Mouse (Mus musculus): ENCODE results near the gene Akap2. TPM values are rescaled to one million over a fixed set of nuclear protein-coding genes. Genes with fewer than 3 reads are reported as not detected.
"Not testable (repeated sequence)": the region's sequence is repeated elsewhere in the genome, so short reads cannot be mapped to it uniquely, and the experiment has no call there.

Gene Akap2
- polyA plus RNA-seq, 1 experiment from 2014 or later: 29.9 TPM

DNA sequence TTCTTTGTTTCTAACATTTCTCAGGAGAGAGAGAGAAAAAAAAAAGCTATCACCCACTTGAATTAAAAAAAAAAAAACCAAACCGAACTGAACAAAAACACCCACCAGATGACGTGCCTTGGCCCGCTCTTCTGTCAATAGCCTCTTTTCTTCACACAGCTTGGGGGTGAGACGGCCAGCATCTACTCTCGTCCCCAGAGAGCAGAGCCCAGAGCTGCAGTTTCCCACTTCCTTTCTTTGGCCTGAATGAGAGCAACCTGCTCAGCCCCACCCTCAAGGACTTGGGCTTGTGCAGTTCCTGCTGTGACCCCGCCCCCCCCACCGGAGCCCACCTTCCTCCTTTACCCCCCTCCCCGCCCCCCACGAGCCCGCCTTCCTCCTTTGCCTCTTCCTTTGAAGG, 150.0 kb downstream of the Akap2 start:
- no peak overlapping the region for H3K4me3 ChIP-seq
- no peaks in the 10 kb centered on the region for H3K36me3 ChIP-seq
- ATAC-seq (ENCODE audit: low FRiP score): no peak
- no peak overlapping the region for H3K27ac ChIP-seq
- H3K9ac ChIP-seq: no peak overlapping the region
- H3K9me3 ChIP-seq (replicated peaks): no peaks in the 10 kb centered on the region
- peaks cover 12% of the 10 kb centered on the region for H3K4me1 ChIP-seq
- no peaks in the 10 kb centered on the region for H3K27me3 ChIP-seq
- H3K4me2 ChIP-seq (replicated peaks): no peak overlapping the region
- 36% methylated on average over 10 of the region's 10 CpGs for WGBS

DNA sequence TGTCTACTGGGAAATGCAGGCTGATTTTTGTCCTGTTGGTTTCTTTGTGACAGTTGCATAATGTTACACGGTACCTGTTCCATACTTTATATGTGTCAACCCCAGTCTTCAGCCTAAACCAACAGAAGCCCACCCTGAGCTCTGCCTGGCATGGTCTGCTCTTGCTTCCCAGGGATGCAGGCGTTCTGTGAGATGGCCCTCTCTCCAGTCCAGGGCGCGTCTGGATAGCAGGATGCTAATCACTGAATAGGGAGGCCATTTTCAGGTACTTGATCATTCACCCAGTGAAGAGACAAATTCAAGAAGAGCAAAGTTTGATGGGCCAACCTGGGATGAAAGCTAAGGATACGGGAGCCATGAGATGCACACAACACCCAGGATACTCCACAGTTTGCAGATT, 161.7 kb downstream of the Akap2 start:
- 90% methylated on average over 5 of the region's 5 CpGs for WGBS

DNA sequence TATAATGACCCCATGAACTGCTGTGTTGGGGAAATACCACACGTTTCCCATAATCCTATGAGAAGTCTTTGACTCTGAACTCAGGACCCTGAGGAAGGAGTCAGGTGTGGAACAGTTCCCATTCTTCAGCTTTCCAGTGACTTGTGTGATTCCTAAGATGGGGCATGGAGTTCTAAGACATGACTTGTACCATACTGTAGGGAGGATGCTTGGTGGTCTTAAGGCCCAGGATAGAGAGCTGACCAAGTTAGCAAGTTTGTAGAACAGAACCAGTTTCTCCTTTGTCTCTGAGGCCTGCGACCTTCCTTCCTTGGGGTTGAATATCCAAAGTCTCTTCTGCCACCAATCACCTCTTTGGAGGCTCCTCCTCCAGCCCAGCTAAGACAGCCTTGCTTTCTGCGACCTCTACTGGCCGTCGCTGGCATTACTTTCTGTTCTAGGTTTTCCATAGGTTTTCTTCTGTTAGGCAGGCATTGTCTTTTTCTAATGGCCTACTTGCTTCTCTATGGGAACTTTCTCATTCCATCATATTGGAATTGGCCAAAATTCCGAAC, 162.4 kb downstream of the Akap2 start:
- Histone ChIP-seq H3K4me2 (replicated peaks) (no peak overlapping the region), H3K4me1 (peaks cover 3% of the 10 kb centered on the region; the same call in 1 of the 2 replicates), H3K27me3 (no peaks in the 10 kb centered on the region), H3K9ac (no peak overlapping the region), H3K4me3 (no peak overlapping the region), H3K36me3 (no peaks in the 10 kb centered on the region), H3K9me3 (replicated peaks) (no peaks in the 10 kb centered on the region), H3K27ac (no peak overlapping the region)
- 16% methylated on average over 6 of the region's 6 CpGs for WGBS
- ATAC-seq (ENCODE audit: low FRiP score): peak; percentile 66; the same call in 1 of the 2 replicates

More for the DNA sequence above, 161.7 kb downstream of the Akap2 start:
- Histone ChIP-seq H3K36me3 (no peaks in the 10 kb centered on the region), H3K4me3 (no peak overlapping the region), H3K4me2 (replicated peaks) (no peak overlapping the region), H3K27me3 (no peaks in the 10 kb centered on the region), H3K4me1 (peaks cover 1% of the 10 kb centered on the region; the same call in 1 of the 2 replicates), H3K9me3 (replicated peaks) (no peaks in the 10 kb centered on the region), H3K27ac (no peak overlapping the region), H3K9ac (no peak overlapping the region)
- no peak for ATAC-seq (ENCODE audit: low FRiP score)

DNA sequence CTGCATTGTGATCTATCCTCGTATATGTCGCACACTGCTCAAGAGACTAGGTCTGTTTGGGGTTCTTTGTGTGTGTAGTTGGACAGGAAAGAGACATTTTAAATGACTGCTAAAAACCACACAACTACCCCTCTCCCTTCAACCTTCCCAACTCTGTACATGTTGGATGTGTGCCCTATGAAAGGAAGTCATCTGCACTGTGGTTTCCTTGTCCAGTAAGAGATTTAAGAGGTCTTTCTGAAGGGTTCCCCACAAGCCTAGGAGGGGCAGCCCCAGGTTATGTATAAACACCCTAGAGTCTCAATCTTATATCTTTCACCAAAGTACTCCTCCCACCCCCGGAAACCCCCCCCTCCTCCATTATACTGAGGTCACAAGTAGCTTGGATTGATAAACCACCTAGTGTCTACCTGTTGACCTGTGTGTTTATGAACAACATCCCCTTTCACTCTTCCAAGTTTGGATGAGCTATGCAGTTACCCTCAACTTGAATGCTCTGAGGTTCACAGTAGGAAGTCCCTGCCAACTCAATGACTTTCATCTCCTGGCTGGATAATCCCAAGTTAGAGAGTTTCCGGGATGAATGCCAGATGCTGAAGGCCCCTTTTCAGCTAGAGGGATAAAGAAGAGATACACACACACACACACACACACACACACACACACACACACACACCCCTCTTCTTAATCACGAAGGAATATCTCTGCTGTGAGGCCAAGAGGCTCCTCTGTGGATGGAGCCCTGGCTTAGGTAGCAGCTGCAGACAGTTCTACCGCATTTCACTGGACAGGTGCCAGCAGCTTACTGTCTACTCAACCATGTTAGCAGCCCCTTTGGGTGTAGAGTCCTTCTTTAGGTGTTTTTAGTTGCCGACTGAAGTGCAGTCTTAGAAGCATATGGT, 166.3 kb downstream of the Akap2 start:
- H3K4me2 ChIP-seq (replicated peaks): no peak overlapping the region
- no peaks in the 10 kb centered on the region for H3K36me3 ChIP-seq
- WGBS: 83% methylated on average over 7 of the region's 7 CpGs
- ATAC-seq (ENCODE audit: low FRiP score): no peak
- no peaks in the 10 kb centered on the region for H3K27me3 ChIP-seq
- no peak overlapping the region for H3K27ac ChIP-seq
- H3K4me1 ChIP-seq: peaks cover 12% of the 10 kb centered on the region
- H3K4me3 ChIP-seq: no peak overlapping the region
- H3K9me3 ChIP-seq (replicated peaks): no peaks in the 10 kb centered on the region
- no peak overlapping the region for H3K9ac ChIP-seq

DNA sequence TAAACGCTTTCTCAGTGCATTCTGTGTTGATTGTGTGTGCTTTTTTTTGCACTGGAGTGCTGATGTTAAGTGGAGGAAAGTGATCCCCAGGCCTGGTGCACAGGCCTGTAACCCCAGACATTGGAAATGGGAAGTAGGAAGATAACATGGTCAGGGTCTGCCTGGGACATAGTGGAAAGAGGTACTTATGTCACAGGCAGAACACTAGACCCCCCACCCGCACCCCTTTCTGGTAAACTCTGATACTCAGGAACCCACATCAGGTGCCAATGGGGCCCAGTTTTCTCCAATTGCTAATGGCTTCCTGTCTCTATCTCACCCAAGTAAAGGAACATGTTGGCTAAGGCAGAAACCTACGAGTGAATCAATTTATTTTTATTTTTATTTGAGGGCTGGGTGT, 167.1 kb downstream of the Akap2 start:
- no peaks in the 10 kb centered on the region for H3K27me3 ChIP-seq
- no peak overlapping the region for H3K4me3 ChIP-seq
- WGBS: 94% methylated on average over 3 of the region's 3 CpGs
- H3K36me3 ChIP-seq: no peaks in the 10 kb centered on the region
- no peaks in the 10 kb centered on the region for H3K9me3 ChIP-seq (replicated peaks)
- H3K9ac ChIP-seq: no peak overlapping the region
- H3K4me1 ChIP-seq: peaks cover 12% of the 10 kb centered on the region
- no peak overlapping the region for H3K27ac ChIP-seq
- no peak overlapping the region for H3K4me2 ChIP-seq (replicated peaks)
- no peak for ATAC-seq (ENCODE audit: low FRiP score)

DNA sequence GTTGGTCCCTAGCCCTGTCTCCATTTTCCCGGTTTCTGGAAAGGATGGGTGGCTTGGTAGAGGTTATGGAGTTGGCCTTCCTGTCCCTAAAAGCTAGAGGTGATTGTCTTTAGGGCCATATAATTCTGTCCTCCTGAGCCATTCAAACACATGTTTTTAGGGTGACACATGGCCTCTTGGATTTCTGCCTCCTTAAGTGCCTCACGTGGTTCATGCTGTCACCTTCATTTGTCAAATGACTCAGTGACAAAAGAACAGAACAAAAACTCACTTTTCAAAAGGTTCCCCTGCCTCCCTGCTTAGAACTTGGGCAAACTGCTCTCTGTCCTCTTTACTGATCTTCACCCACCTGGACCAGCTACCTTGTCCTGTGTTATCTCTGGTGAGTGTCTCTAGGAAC, 167.7 kb downstream of the Akap2 start:
- H3K9me3 ChIP-seq (replicated peaks): no peaks in the 10 kb centered on the region
- no peak overlapping the region for H3K27ac ChIP-seq
- WGBS: 66% methylated on average over 2 of the region's 2 CpGs
- H3K9ac ChIP-seq: no peak overlapping the region
- H3K4me1 ChIP-seq: peaks cover 12% of the 10 kb centered on the region
- no peaks in the 10 kb centered on the region for H3K36me3 ChIP-seq
- no peak overlapping the region for H3K4me2 ChIP-seq (replicated peaks)
- no peak overlapping the region for H3K4me3 ChIP-seq
- ATAC-seq (ENCODE audit: low FRiP score): no peak
- H3K27me3 ChIP-seq: no peaks in the 10 kb centered on the region

DNA sequence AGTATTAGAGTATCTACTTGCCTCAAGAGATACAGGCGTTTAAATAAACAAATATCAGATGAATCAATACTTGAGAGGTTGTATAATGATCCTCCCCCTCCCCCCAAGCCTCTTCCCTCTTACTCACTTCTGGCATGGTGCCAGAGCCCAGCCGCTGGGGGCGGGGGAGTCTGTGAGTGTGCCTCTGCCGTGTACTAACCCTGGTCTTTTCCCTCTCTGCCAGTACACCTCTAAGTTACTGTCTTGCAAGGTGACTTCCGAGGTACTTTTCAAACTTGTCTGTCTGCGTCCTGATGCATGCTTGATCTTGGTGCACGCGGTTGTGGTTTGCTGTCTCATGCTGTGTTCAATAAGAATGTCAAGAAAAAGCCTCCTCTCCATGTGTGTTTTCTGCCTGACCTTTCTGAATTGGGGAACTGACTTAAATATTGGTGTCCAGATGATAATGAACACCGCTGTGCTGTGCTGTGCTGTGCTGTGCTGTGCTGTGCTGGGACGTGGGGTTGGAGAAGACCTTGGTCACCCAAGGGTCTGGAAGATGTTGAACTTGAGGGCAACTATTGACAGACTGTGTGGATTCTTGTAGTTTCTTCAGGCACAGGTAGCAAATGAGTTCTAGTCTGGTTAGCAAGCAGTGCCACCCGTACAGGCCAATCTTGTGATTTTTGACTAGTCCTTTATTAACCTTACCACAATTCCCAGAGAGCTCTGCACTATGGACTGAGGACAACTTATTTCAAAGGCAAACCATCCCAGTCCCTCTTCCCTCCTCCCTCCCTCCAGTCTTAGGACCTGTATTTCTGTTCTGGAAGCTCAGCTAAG, 168.8 kb downstream of the Akap2 start:
- H3K4me3 ChIP-seq: no peak overlapping the region
- no peaks in the 10 kb centered on the region for H3K36me3 ChIP-seq
- H3K9ac ChIP-seq: no peak overlapping the region
- H3K27ac ChIP-seq: no peak overlapping the region
- no peak overlapping the region for H3K4me2 ChIP-seq (replicated peaks)
- no peaks in the 10 kb centered on the region for H3K9me3 ChIP-seq (replicated peaks)
- peak; percentile 81 for ATAC-seq (ENCODE audit: low FRiP score)
- WGBS: 55% methylated on average over 11 of the region's 11 CpGs
- no peaks in the 10 kb centered on the region for H3K27me3 ChIP-seq
- H3K4me1 ChIP-seq: peaks cover 16% of the 10 kb centered on the region

DNA sequence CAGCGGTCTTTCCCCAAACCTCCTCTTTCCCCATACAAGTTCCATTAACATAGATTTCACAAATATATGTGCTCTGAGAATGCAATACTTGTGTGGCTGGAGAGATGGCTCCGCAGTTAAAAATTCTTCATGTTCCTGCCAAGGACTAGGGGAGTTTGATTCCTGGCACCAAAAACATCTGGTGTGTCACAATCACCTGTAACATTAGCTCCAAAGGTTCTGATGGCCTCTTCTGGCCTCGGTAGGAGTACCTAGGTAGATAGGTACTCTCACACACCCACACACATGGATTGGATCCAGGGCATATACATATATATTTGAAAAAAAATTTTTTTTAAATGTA, 169.4 kb downstream of the Akap2 start:
- no peak overlapping the region for H3K9ac ChIP-seq
- no peak overlapping the region for H3K27ac ChIP-seq
- 93% methylated on average over 3 of the region's 3 CpGs for WGBS

DNA sequence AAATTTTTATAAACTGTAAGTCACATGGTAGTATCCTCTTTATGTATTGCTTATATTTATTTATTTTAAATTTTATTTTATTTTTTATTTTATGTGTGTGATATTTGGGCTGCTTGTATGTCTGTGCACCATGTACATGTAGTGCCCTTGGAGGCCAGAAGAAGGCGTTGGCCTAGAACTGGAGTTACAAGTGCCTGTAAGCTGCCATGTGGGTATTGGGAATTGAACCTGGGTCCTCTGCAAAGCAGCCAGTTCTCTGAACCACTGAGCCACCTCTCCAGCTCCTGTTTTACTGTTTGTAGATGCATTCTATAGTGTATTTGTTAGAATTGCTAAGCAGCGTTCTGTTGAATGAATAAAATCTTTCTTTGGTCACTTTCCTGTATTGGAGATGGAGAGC, 170.8 kb downstream of the Akap2 start:
- H3K27ac ChIP-seq: no peak overlapping the region
- H3K4me2 ChIP-seq (replicated peaks): no peak overlapping the region
- 100% methylated on average over 2 of the region's 2 CpGs for WGBS
- H3K9ac ChIP-seq: no peak overlapping the region
- H3K4me1 ChIP-seq: peaks cover 26% of the 10 kb centered on the region
- no peak overlapping the region for H3K4me3 ChIP-seq
- H3K27me3 ChIP-seq: no peaks in the 10 kb centered on the region
- ATAC-seq (ENCODE audit: low FRiP score): no peak
- H3K9me3 ChIP-seq (replicated peaks): no peaks in the 10 kb centered on the region
- H3K36me3 ChIP-seq: no peaks in the 10 kb centered on the region

More for the DNA sequence above, 169.4 kb downstream of the Akap2 start:
- no peaks in the 10 kb centered on the region for H3K9me3 ChIP-seq (replicated peaks)
- peaks cover 22% of the 10 kb centered on the region for H3K4me1 ChIP-seq
- H3K4me2 ChIP-seq (replicated peaks): no peak overlapping the region
- H3K36me3 ChIP-seq: no peaks in the 10 kb centered on the region
- no peaks in the 10 kb centered on the region for H3K27me3 ChIP-seq
- no peak for ATAC-seq (ENCODE audit: low FRiP score)
- no peak overlapping the region for H3K4me3 ChIP-seq

DNA sequence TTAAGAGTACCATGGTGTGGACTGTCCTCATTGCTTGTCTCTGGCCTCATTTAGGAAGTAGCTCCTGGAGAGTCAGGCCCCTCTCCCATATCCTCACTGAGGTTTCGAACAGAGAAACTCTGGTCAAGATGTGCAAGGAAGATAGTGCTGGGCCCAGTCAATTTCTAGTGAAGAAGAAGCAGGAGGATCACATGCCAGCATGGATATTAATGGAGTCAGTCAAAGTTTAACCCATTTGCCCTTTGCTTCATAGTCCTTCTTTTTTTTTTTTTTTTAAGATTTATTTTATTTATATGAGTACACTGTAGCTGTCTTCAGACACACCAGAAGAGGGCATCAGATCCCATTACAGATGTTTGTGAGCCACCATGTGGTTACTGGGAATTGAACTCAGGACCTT, 171.5 kb downstream of the Akap2 start:
- not testable (repeated sequence) for H3K4me2 ChIP-seq (replicated peaks); H3K36me3 ChIP-seq; H3K4me3 ChIP-seq; H3K9me3 ChIP-seq (replicated peaks); H3K27ac ChIP-seq; H3K9ac ChIP-seq; ATAC-seq (ENCODE audit: low FRiP score); H3K27me3 ChIP-seq
- peaks cover 26% of the 10 kb centered on the region for H3K4me1 ChIP-seq
- WGBS: 95% methylated on average over 1 of the region's 1 CpGs

DNA sequence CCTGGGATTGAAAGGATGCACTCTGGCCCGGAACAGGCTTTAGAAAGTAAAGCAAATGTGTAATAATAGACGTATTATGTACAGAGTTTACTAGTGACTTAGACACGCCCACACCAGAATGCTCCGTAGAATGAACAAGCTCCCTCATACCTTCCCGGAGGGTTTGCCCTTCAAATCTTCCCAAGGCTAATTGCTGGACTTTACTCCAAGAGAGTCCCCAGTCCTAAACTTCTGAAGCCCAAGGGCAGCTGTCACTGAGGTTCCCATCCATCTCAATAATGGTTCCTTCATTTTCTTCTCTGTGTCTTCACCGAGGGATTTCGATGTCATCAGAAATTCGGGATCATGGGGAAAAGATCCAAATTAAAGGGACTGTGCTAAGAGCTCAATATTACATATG, 172.3 kb downstream of the Akap2 start:
- H3K27me3 ChIP-seq: no peaks in the 10 kb centered on the region
- WGBS: 86% methylated on average over 8 of the region's 8 CpGs
- no peak overlapping the region for H3K9ac ChIP-seq
- no peak for ATAC-seq (ENCODE audit: low FRiP score)
- H3K4me1 ChIP-seq: peaks cover 23% of the 10 kb centered on the region
- H3K4me3 ChIP-seq: no peak overlapping the region
- H3K36me3 ChIP-seq: no peaks in the 10 kb centered on the region
- no peaks in the 10 kb centered on the region for H3K9me3 ChIP-seq (replicated peaks)
- H3K27ac ChIP-seq: no peak overlapping the region
- no peak overlapping the region for H3K4me2 ChIP-seq (replicated peaks)

DNA sequence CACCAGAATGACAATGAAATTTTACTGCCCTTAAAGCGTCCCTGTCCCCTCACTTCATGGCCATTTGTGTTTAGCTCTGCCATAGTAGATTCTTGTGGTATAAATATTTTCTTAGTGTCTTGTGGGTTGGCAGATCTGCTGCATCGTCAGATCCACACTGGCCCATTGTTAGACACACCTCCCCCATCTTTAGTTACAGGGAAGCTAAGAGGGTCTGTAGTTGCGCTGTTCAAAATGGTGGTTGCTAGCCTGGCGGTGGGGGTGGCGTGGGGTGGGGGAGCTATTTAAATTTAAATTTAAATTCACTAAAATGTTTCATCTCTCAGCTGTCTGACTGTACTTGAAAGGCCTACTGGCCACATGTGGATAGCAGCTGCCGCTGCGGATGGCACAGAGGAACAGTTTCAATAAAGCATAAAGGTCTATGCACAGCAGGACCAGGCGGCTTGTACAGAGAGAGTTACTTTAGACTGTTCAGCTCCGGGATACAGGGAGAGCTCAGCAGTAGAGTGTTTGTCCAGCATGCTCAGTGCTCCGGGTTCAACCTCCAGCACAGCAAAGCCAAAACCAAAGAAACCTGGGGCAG, 174.6 kb downstream of the Akap2 start:
- 40% methylated on average over 10 of the region's 10 CpGs for WGBS
- Histone ChIP-seq H3K4me1 (peaks cover 24% of the 10 kb centered on the region), H3K4me3 (no peak overlapping the region), H3K9ac (no peak overlapping the region), H3K27me3 (no peaks in the 10 kb centered on the region), H3K27ac (peak overlapping the region; percentile 62), H3K4me2 (replicated peaks) (0 out of 2 replicates have a peak overlapping the region, but pooled peaks have one; percentile 3), H3K36me3 (no peaks in the 10 kb centered on the region), H3K9me3 (replicated peaks) (no peaks in the 10 kb centered on the region)
- ATAC-seq (ENCODE audit: low FRiP score): peak; percentile 79

Data from hindbrain, embryonic 12.5 days (tissue).